In the genomic region with DNA sequence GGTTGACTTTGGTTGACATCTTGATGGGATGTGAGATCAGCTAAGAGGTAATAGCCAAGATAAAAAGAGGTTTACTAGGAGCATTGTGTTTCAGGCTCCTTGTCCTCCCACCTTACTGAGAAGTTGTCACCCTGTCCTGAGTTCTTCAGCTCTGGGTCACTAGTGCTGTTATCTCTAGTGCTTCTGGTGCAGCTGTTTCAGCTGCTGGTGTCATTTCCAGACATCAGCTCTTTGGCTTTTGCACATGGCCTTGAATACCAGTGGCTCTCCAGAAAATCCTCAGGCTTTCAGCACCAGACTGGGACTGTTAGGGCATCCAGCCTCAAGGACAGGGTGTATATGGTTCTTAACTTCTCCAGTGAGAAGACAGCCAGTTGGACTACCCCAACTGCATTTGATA, we compare ENCODE assay signal across 16 mouse cellular contexts.
"Had no signal": no experiment of that assay in that cellular context is flagged by ENCODE, and none has a peak within 500 bp of the region (broad histone marks: within the 10 kb centered on the region; RNA-seq: fewer than 3 reads in every experiment).

No protein-coding gene starts in this region.

- H3K27ac ChIP-seq: neural tube, embryonic 12.5 days; neural tube, embryonic 13.5 days; neural tube, embryonic 15.5 days; stomach, embryonic 15.5 days; stomach, postnatal 0 days had no signal

- H3K4me1 ChIP-seq: neural tube, embryonic 12.5 days; neural tube, embryonic 13.5 days; neural tube, embryonic 15.5 days; stomach, embryonic 15.5 days had no signal

- H3K4me2 ChIP-seq: neural tube, embryonic 12.5 days; neural tube, embryonic 13.5 days; neural tube, embryonic 15.5 days; stomach, embryonic 15.5 days had no signal

- H3K27me3 ChIP-seq: neural tube, embryonic 12.5 days; neural tube, embryonic 13.5 days; neural tube, embryonic 15.5 days; stomach, embryonic 15.5 days had no signal

- H3K4me3 ChIP-seq: neural tube, embryonic 12.5 days; neural tube, embryonic 13.5 days; neural tube, embryonic 15.5 days; stomach, embryonic 15.5 days had no signal

- H3K36me3 ChIP-seq: neural tube, embryonic 12.5 days; neural tube, embryonic 13.5 days; neural tube, embryonic 15.5 days; stomach, embryonic 15.5 days had no signal

- DNase-seq: retina, postnatal 1 day; right cerebral cortex, adult 18-20 months; right cerebral cortex, postnatal 14 days; right cerebral cortex, postnatal 25 days; right cerebral cortex, postnatal 4 days; spleen, adult 18-20 months; thymus, adult 18-20 months; thymus, postnatal 14 days; thymus, postnatal 25 days; thymus, postnatal 36 days; thymus, postnatal 4 days had no signal
